Mouse (Mus musculus): Measurements from ENCODE around the gene Mapk11.

The Mapk11 gene

GRCm38 (mm10) chr15:89173024-89173905 lies 23.8 kb upstream of the Mapk11 start:
- DNase-seq = peak; percentile 69

DNA sequence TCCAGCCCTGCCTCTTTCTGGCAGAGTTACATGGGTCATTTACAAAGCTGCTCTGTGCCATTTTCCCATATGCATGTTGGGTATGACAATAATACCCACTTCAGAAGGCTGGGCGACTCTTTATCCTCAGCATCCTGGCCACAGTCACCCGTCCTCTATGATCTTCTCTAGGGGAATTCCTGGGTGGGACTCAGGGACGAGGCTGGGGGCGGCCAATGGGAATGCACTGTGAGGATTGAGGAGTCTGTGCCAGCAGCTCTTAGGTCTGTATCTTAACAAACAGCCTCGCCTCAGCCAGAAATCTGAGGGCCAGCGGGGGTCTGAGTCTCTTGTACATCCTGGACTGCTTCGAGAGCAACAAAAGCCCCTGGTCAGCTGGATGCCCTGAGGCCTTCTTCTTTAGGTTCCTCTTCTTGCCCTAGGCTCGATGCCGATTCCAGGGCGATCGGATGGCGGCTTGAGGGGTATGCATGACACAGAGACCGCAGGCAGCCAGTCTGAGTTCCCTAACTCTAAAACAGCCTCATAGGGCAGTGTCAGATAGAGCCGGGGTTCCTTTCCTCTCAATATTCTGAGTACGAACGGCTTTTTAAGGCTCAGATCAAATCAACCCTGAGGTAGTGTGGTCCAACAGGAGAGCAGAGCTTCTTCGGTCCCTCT lies 23.0 kb upstream of the Mapk11 start:
- DNase-seq = peak; percentile 66

DNA sequence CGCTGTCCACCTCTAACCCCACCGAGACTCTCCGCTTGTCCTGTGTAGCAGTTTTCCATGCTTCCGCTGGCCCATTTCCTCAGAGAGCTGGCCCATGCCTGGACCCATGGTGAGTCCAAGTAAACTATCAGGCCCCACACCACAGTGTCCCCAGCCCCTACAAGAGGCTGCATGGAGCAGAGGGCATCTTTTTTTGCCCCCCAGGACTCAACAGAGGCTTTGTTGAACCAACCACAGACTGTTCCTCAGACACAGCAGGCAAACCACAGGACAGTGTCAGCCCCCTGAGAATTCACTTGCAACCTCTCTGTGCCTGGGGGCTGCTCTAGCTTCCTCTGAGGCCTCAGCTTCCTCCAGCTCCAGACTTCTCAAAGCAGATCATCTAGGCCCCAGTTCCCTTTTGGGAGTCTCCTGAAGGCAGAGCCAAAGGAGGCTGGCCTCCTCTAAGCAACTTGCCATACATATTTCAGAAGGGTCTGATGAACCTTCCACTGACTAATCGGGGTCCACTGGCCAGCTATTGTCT lies 22.2 kb upstream of the Mapk11 start:
- DNase-seq = no peak

GRCm38 (mm10) chr15:89170102-89170501 lies 20.7 kb upstream of the Mapk11 start:
- DNase-seq = peak; percentile 59

DNA sequence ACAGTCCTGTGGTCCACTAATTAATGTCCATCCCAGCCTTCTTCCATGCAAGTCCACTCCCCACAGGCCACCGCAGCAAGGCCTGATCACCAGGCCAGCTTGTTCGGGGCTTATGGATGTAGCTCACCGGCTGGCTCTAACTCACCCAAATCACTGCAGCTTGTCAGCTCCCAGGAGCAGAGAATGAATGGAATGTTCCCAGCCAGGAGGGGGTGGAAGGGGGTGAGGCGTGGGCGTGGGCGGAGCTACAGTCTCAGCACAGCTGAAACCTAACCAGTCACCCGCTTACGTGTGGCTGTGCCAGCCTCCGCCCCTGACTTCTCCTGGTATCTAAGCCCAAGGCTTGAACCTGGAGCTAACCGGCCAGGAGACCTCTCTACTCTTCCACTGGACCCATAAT lies 20.0 kb upstream of the Mapk11 start:
- peak; percentile 92 for DNase-seq

DNA sequence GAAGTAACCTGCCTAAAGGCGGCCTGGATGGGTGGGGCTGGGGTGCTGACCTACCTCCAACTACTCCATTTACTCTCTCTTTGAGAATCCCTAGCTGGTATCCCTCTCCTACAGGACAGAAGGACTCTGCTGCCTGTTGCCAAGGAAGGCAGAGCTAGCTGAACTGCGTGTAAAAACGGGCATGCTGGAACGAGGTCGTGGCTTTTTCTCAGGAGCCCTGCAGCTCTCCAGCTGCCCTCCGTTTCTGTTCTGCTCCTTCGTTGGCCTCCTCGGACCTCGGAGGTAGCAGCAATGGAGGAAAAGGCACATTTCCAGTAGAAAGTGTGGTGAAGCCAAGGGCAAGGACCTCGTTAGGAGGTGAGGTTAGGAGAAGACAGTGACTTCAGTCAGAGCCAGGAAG lies 19.5 kb upstream of the Mapk11 start:
- peak; percentile 72 for DNase-seq

DNA sequence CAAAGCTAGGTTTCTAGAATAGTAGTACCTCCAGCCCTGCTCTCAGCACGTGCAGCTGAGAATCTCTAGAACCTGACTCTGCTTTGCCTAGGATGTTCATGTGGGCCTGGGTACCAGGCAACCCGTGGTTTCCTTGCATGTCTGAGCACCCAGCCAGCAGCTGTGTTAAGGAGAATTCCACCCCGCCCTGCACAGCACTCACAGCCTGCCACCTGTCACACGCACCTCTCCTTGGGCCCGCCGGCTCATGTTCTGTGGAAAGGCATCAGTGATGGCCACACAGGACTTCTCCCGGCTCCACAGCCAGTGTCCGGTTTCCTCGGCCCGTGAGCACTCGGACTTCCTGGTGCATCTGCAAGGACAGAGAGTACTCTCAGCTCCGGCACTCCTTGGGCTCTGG lies 16.1 kb upstream of the Mapk11 start:
- no peak for DNase-seq

DNA sequence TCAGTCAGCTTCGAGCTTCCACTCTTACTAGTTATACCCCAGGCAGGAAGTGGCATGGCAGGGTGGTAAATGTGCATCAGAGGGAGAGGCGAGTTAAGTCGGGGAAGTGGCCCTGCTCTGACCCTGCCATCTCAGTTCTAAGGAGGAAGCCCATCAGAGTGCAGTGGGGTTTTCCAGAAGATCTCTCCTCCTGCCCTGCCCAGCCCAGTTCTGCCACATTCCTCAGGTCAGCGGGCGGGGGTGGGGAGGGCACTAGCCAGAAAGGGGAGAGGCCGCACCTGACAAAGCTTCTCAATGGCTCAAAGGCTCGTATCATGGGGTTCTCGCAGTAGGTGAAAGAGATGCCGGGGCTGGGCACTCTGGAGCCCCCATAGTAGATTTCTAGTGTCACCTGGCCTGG lies 12.0 kb upstream of the Mapk11 start:
- no peak for DNase-seq

- DNase-seq = no peak
Measured at GRCm38 (mm10) chr15:89158516-89158915, 9.1 kb upstream of the Mapk11 start.

DNA sequence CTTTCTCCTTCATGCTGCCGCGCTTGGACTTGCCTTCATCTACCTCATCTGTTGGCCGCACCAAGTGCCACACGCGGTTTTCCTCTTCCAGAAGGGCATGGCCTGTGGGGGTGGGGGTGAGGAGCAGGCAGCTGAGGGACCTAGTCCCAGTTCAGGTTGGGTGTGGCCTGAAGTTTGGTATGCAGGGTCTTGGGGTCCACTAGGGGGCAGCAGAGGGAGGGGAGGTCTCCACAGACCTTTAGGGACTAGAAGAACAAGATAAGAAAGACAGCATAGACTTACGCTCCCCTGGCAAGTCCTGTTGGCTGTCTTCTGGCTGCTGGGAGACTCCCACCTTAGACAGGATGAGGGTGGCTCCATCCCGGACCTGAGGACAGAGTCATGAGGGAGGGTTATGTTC lies 8.5 kb upstream of the Mapk11 start:
- DNase-seq = peak; percentile 80

GRCm38 (mm10) chr15:89152312-89152711 lies 2.9 kb upstream of the Mapk11 start:
- DNase-seq = no peak

DNA sequence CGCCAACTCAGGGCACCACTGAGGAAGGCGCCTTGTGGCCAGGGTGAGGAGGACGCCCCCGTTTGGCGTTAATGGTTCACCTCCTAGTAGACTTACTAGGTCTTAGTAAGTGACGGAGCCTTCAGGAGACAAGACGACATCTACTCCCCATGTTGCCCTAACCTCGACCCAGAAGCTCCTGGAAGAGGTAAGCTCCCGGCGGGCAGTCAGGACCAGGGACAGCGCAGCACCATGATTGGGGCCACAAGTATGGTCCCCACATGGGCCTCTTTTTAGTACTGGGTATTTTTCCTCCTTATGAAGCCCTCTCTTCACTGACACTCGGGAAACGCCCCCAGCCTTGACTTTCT lies 588 bp upstream of the Mapk11 start:
- DNase-seq = no peak

DNA sequence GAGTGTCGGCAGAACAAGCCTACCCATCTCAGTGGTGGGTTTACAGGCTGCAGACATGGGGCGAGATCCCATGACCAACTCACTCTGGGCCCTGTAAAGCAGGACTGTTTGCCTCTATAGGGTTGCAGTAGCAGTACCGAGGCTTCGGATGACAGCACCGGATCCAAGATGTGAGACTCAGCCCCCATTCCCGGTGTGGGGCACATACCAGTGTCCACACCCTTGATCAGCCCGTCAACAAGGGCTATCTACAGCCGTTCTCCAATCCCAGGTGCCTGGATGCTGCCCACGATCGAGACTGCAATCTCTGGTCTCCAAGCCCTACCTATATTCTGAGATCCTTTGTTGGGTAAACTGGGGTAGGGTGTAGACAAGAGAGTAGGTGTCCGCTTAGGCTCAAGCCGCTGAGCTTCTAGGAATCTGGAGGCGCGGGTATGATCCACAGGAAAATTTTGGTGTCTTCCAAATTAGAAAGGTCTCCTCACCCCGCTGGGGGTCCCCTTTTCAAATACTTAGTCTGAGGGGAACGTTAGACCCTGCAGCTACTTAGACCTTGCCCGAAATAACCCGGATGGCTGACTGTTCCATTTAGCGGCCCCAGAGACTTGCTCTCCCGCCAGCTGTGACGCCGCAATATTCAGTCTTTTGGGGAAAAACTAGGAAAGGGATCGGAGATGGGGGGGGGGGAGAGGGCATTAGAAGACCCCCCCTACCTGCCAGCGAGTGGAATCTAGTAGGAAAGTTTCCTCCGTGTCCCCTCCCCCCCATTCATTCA lies 745 bp downstream of the Mapk11 start:
- DNase-seq = no peak

DNA sequence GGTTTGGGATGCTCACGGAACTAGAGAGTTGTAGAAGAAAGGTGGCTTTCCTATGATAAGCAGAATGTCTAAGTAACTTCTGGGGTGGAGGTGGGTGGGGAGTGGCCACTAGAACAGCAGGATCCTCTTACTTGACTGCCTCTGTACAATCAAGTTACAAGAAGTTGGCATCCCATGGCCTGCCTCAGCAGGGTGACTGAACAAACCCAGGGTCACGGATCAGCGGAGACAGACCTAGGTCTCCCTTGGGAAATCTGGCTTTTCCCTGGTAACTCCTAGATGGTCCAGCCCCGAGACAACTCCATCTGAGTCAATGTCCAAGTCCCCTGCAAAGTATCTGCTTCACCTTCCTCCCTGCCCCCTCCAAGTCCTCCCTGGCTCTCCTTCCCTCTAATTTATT lies 1.5 kb downstream of the Mapk11 start:
- DNase-seq = no peak

GRCm38 (mm10) chr15:89147456-89147855 lies 2.0 kb downstream of the Mapk11 start:
- no peak for DNase-seq

DNA sequence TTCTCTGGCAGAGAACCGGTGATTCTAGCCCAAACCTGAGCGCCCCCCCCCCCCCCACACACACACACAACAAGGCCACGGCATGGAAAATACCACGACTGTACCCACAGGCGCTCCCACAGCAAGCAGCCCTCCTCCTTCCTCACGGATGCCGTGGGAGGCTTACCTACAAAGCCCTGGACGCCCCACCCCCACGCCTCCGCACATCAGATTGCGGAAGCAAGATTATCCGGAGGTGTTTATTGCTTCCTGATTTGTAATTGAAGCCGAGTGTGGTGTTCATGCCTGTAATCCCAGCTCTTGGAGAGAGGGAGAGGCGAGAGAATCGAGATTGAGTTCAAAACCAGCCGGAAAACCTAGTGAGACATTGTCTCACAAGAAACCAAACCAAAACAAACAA lies 2.4 kb downstream of the Mapk11 start:
- peak; percentile 73 for DNase-seq

DNA sequence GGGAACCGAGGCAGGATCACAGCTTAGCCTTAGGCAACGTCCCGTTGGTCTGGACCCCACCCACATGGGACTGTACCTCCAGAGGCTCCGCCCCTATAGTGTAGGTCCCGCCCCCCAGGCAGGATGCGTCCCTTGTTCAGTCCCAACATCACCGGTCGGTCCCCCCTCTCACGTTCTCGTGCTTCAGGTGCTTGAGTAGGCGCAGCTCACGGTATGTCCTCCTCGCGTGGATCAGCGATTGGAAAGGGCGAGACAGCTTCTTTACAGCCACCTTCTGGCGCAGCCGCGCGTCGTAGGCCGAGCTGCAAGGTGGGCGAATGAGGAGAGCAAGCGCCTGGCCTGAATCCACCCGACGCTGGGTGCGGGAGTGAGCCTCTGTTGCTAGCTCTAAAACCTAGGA lies 2.9 kb downstream of the Mapk11 start:
- peak; percentile 90 for DNase-seq

GRCm38 (mm10) chr15:89145813-89146350 lies 3.5 kb downstream of the Mapk11 start:
- DNase-seq = no peak

GRCm38 (mm10) chr15:89144965-89145364 lies 4.5 kb downstream of the Mapk11 start:
- no peak for DNase-seq

- no peak for DNase-seq
Measured at GRCm38 (mm10) chr15:89143134-89143533, 6.3 kb downstream of the Mapk11 start.

DNA sequence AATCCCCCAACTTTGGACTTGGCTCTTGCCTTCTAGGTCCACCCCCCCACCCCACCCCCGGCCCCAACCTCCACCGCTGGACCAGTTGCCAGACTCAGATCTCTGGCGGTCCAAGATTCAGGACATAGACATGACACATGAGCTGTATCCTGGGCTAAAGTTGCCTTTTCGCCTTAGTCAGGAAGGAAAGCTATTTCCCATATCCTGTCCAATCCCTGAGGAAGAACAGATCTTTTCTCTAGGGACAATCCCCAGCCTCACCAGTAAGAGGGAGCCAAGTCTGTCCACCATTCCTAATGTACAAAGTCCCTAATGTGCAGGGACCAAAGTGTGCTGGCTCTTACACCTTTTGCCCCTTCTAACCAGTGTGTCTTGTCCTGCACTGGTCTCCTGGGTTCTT lies 7.5 kb downstream of the Mapk11 start:
- no peak for DNase-seq

DNA sequence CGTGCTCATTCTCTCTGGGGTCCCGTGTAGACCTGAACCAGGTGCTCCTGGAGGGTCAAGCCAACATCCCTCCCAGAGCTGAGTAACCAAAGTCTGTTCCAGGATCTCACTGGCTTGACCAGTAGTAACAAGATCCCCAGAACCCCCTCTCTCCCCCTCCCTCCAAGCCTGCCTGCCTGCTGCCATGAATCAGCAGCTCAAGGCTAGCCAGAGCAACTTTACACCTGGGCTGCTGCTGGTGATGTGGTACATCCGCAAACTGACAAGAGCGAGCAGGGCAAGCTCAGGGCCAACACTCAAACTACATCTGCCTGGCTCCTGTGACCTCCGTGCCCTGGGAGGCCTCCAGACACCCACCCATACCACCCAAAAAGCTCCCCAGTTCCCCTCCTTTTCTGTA lies 8.0 kb downstream of the Mapk11 start:
- no peak for DNase-seq

DNA sequence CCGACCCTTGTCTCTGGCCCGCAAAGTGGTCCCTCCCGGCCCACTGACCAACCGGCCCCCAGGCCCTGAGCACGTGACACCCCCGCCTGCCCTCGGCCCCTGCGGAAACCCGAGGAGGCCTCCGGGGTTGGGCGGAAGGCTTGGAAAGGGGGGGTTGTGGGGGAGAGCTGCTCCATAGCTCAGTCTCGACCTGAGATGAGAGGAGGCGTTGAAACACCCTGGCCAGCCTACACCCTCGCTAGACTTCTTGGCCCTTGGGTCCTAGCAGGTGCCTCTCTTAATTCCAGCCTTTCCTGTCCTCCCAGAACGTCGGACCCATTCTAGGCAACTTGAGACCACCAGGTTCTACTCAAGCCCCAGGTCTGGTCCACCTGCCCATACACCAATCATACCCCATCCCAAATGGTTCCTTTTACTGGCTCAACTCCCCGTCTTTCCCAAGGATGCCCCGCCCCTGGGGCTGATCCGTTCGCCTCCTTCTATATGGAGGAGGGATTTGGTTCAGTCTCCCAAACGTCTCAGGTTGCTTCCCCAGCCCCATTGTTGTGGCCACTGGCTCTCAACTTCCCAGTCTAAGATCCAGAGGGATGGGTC lies 8.7 kb downstream of the Mapk11 start, which contains the start of gene Mapk12:
Mapk12 (minus strand) TSS at position 45 of the 594 bp plus-strand sequence.
- DNase-seq = peak; percentile 82
